Mouse (Mus musculus) embryonic fibroblast, embryonic 13.5 days (primary cell): ENCODE measurements around the gene Olfr648.

ENCODE experiments used
- CTCF ChIP-seq: IDR thresholded peaks from 2 replicates; pipeline ENCODE4 v1.5.1; 2011; ENCODE audit warnings: mild to moderate bottlenecking, control low read depth, low read length, moderate library complexity, borderline replicate concordance; ENCODE audit not compliant: insufficient read depth
- POLR2A ChIP-seq: IDR thresholded peaks from 2 replicates; pipeline ENCODE4 v1.6.1; 2011; ENCODE audit warnings: low read depth, mild to moderate bottlenecking, control low read depth, low read length, moderate library complexity

DNA sequence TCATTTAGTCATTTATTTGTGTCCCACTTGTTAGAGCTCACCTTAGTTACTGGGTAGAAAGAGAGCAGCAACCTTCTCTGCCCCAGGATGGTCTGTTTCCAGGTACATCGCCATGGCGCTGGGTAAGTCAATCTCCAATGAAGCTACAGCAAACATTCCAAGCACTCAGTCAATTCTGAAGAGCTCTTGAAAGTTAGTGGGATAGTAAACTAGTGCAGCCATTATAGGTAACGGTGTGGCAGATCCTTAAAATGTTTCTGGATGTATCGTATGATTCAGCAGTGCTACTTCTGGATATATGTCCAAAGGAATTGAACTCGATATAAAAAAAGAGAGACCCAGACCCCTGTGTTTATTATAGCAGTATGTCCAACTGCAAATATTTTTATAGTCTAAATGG lies 45.9 kb downstream of the Olfr648 start, which contains the start of gene Olfr643:
- TF ChIP-seq CTCF (no peak), POLR2A (no peak)
